Mouse (Mus musculus) testis, adult 2 months (tissue): ENCODE measurements around the gene Zfp87.

Experiments
- CTCF ChIP-seq: fragments of 200-500 bp; IDR thresholded peaks from 2 replicates; pipeline ENCODE4 v1.5.1; 2012; ENCODE audit warnings: low read depth, mild to moderate bottlenecking, inconsistent platforms, low read length, moderate library complexity; ENCODE audit not compliant: control insufficient read depth, insufficient read depth, insufficient replicate concordance
- POLR2A ChIP-seq: fragments of 200-500 bp; IDR thresholded peaks from 2 replicates; pipeline ENCODE4 v1.6.1; 2012; ENCODE audit warnings: low read depth, mild to moderate bottlenecking, inconsistent platforms, low read length, moderate library complexity; ENCODE audit not compliant: control insufficient read depth

GRCm38 (mm10) chr13:67481528-67481927 is 44.4 kb downstream of the Zfp87 start:
- no peak for TF ChIP-seq CTCF
- TF ChIP-seq POLR2A = no peak
